Mouse (Mus musculus): ENCODE results near the gene Sec23a.
"Not testable (repeated sequence)": the region's sequence is repeated elsewhere in the genome, so short reads cannot be mapped to it uniquely, and the experiment has no call there.

Sec23a gene

DNA sequence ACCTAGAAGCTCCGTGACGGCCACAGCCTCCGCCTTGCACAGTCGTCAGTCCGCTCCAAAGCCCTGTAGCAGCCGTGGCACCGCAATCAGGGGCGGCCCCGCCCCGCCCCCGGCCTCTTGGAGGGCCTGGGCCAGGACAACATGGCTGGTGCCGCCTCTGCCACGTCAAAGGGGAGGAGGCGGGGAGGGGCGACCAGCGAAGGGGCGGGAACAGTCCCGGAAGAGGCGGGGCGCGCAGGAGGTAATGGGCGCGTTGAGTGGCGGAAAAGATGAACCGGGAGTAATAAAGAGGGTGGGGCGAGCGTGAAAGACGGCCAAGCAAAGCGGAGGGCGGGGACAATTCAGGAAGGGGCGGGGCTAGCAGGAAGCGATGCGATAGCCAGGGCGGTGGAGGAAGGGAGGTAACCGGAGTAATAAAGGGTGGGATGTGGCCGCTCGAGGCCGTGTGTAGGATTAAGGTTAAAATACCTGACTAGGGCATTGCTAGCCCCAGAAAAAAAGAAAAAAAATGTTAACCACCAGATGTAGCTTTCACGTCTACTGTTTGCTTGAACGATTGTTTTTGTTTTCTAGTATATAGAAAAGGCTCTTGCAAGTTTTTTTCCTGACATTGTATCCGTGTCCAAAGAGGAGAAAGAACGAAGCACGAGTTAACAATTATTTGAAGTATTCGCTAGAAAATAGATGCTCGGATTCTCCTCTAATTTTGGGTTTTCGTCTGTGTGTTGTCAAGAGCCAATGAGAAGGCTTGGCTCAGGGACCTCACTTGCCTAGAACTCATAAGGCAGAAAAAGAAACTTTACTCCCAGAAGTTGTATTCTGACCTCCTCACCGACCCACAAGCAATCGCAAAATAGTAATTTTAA, at the start of gene Sec23a:
Gene Sec23a, minus strand, starts transcription at position 174 of the 866 bp plus-strand sequence.
- DNase-seq: peak; percentile 99

DNA sequence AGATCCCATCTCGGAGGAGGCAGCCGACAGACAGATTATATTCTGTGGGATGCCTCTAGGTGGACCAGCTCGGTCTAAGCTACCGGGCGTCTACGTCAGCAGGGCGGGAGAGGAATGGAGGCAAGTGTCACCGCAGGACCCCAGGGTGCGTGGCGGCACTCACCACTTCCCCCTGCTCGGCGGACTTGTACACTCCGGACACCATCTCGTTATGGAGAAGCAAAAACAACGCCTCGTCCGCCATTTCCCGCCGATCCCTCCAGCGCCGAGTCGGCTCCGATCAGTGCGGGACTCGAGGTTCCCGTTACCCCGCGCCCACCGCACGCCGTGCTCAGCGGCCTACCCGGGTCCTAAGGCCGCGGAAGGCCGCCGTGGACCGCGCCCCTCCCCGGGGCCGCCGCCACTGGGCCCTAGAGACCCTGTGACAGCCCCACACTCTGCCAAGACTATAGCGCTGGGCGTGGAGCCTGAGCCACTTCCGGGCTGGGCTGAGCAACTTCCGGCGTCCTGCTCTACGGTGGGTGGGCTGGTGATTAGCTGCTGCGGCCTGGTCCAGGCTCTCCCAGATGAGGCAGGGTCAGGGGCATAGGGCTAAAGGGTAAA, 49.3 kb upstream of the Sec23a start, which contains the start of gene Trappc6b:
Gene Trappc6b, minus strand, starts transcription at position 480 of the 603 bp plus-strand sequence.
- peak; percentile 87 to 88 for DNase-seq

DNA sequence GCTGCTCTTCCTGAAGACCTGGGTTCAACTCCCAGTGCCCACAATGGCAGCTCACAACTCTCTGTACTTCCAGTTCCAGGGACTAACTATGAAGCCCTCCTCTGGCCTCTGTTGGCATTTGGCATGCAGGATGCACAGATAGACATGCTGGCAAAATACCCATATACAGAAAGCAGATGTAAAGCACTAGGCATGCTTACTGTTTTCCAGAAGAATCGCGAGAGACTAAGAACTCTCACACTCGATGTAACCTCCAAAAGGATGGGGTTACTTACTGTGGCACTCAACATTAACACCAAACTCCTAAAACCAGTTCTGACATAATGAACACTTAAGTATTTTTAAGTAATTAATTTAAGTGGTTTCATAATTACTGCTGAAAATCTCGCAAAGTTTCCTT, 48.5 kb upstream of the Sec23a start:
- DNase-seq: no peak

DNA sequence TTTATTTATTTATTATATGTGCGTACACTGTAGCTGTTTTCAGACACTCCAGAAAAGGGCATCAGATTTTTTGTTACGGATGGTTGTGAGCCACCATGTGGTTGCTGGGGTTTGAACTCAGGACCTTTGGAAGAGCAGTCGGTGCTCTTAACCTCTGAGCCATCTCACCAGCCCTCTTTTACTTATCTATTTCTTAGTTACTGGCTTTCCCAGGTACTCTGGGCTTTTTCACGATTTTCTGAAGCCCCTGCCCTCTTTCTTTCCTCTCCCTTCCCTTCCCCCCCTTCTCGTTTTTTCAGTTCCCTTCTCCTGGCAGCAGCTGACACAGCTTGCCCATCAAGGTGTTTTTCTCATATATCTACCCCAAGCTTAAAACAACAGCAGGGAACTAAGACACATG, 46.4 kb upstream of the Sec23a start:
- not testable (repeated sequence) for DNase-seq

DNA sequence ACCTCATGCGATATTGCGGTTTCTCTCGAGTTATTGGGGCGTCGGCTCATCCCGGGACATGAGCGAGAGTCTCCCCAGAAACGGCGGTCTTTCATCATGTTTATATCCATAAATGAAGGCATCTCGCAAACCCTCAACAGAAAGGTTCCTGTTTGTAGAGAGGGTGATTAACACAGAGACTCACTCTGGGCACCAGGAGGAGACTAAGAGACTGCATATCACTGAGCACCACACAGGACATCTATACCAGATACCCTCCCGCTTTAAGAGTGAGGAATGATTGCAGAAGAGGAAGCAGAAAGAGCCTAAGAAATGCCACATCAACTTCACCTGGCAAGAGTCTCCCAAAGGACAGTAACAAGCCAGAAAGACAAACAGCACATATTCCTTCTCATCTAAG, 44.4 kb upstream of the Sec23a start:
- DNase-seq: no peak

DNA sequence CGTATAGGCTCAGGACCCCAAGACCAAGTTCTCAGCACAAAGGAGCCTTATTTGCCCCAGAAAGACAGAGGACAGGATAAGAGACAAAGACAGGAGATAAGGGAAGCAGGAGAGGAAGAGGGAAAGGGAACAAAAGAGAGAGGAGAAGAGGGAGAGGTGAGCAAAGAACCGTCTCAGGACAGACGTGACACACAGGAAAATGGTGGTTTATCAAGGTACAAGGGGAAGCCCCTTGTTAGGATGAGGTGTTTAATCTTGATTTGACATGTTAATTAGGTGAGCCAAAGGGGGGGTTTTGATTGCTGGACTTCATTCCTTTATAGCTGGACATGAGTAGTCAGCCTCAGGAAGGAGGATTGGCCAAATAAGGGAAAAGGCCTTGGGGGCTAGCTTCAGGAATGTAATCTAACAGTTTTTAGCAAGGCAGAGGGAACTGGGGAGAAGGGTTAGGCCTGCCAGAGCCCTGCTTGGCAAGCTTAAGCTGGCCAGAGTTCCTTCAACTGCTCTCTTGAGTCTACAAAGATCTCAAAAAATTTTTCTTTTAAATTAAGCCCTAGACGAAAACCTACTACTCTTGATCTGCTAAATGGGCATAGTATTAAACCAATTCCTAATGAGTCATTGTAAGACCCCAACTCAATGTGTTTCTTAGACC, 43.5 kb upstream of the Sec23a start:
- no peak for DNase-seq

DNA sequence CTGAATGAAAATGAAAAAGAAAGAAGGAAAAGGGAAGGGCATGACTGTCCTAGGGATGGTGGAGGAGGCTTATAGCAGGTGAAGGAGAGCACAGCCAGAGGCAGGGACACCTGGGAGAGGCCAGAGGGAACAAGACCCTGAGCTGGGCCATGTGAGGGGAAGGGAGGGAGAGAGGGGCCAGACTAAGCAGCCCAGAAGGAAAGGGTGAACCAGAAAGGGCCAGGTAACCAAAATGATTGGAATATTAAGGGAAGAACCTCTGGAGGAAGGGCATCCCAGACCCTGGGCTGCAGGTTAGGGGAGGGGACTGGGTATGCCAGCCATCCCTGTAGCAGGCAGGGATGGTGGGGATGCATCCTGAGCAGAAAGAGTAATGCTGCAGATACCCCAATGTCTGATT, 42.2 kb upstream of the Sec23a start:
- DNase-seq: no peak

DNA sequence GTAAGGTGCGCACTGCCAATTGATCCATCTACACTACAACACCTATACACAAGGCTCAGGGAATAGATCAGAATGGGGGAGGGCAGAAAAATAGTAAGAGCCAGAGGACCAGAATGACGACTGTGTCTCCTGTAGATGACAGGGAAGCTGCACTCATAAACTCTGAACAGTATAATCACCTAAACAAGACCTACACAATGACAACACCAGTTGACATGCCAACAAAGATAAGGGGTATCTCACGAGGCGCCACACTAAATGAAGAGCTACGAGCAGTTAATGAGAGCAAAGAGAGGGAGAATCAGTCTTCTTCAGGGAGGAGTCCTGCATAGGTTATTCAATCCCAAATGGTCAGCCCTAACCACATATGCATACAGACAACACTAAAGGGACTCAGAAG, 41.3 kb upstream of the Sec23a start:
- DNase-seq: no peak

DNA sequence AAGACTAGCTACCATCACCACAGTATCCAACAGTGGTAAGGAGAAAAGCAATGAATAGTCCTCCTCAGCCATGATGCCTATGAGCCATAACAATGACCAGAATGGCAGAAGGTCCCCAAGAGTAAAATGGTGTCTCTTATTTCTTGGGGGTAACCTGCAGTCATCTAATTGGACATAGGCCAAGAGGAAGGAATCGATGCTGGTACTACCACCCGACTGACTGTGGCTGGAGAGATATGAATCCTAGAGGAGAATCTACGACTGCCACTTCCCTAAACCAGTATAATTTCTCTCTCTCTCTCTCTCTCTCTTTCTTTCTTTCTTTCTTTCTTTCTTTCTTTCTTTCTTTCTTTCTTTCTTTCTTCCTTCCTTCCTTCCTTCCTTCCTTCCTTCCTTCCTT, 40.7 kb upstream of the Sec23a start:
- DNase-seq: no peak

DNA sequence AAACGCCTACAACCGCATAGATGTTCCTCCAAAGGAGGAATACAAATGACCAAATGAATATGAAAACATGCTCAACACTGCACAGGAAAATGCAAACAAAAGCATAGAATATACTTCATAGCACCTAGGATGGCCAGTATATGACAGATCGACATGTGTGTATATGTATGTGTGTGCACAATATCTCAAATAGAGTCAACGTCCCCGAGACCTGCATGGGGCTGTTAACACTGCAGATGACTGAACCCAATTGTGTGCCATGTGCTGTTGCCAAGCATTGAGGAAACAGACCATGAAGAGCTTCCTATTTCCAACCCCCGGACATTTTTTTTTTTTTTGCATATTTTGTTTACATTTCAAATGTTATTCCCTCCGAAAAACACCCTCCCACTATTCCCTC, 29.0 kb upstream of the Sec23a start:
- no peak for DNase-seq

DNA sequence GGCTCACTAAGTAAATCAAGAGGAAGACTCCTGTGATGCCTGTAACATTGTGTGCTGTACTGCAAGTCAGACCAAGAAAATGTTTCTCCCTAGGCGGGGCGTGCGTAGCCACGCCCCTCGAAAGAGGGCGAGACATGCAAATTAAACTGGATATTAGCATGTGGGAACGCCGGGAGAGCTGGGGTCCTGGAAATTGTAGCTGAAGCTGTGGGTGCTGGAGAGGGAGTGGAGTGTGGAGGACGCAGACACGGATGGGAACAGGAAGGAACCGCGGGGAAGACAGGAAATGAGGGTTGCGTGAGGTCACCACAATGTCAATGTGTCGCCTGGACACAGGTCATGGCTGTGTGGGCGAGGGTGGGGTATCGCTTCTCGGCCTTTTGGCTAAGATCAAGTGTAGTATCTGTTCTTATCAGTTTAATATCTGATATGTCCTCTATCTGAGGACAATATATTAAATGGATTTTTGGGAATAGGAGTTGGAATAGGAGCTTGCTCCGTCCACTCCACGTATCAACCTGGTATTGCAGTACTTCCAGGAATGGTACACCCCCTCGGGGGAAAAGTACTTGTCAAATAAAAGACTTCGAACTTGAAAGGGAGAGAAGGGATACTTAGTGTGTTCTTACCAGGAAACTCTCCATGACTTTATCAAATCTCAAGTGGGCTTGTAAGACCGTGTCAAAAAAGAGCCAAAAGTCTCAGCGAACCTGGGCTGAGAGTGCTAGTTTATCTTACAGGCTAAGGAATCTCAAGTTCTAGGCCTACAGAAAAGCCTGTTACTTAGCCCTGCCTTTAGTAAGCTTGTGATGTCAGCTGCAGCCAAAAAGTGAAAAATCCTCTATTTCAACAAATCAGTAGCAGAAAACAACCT, 28.4 kb upstream of the Sec23a start:
- DNase-seq: peak in 1 of 2 experiments; percentile 22

DNA sequence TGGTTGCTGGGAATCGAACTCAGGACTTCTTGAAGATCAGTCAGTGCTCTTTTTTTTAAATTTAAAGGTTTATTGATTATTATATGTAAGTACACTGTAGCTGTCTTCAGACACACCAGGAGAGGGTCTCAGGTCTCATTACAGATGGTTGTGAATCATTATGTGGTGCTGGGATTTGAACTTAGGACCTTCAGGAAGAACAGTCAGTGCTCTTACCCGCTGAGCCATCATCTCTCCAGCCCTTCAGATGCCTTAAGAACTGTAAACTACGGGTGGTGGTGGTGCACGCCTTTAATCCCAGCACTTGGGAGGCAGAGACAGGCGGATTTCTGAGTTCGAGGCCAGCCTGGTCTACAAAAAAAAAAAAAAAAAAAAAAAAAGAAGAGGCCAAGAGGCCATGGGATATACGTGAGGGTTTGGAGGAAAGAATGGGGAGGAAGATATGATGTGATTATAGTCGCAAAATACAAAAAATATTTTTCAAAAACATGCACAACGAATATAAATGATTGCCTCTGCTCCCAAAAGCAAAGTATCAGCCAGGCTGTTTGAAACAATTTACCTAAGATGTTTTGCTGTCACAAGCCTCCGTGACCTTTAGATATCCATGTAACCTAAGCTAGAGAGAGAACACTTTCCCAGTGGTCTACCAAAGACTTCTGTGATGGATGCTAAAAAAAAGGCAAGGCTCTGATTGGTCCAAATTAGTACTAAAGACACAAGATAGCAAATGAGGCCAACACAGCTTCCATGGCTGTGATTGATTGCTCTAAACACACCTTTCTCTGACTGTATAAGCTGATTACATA, 27.5 kb upstream of the Sec23a start:
- DNase-seq: no peak

DNA sequence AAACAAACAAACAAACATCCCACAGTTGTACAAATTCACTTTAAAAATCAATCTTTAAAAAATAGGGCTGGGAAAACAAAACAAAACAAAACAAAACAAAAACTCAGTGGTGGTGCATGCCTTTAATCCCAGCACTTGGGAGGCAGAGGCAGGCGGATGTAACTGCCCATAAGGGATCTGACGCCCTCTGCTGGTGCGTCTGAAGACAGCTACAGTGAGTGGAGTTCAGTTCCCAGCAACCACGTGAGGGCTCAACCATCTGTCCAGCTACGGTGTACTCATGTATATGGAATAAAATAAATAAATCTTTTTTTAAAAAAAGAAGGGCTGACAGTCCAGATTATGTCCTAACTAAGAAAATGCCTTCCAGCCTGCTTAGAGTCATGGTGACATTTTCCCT, 20.3 kb upstream of the Sec23a start:
- no peak for DNase-seq

DNA sequence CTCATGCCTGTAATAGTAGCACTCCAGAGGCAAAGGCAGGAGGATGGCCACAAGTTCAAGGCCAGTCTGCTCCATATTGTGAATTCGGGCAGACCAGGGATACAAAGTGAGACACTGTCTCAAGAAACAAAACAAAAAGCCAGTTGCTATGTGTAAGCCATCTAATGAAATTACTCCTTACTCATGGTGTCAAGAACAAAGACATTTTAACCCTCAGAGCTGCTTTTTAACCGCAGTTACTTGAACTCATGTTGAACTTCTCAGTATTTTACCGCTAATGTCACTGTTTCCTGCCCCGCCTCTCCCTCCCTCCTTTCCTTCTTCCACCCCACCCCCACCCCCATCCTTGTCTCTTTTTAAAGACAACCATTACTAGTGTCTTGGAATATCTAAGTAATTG, 9.5 kb upstream of the Sec23a start:
- no peak for DNase-seq

DNA sequence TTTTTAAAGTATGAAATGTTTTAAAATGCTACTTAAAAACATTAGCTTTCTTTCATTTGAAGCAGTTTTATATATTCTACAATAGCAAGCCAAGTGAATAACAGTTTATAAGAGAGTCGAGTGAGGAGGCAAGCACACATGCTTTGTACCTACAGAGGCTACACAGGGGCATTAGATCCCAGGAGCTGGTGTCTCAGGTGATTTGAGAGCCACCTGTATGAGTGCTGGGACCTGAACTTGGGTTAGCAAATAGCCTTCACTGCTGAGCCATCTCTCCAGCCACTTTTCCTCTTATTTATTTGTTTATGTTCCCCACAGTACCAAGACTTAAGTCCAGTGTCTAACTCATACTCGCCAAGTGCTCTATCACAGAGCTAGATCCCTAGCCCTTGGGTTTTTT, 8.1 kb upstream of the Sec23a start:
- DNase-seq: no peak

DNA sequence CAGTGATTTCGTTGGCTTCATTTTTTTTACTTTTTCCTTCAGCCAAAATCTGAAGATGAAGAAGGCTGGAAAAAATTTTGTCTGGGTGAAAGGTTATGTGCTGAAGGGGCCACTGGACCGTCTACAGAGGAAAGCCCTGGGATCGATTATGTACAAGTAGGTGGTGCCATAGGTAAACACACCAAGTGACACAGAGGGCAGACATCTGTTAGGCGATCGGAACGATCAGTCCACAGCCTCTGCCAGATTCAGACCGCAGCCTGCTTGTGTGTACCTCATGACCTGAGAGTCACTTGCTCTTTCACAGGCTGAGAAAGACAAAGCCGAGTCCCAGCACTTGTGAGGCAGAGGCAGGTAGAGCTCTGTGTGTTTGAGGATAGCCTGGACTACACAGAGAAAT, 6.2 kb upstream of the Sec23a start:
- DNase-seq: no peak

DNA sequence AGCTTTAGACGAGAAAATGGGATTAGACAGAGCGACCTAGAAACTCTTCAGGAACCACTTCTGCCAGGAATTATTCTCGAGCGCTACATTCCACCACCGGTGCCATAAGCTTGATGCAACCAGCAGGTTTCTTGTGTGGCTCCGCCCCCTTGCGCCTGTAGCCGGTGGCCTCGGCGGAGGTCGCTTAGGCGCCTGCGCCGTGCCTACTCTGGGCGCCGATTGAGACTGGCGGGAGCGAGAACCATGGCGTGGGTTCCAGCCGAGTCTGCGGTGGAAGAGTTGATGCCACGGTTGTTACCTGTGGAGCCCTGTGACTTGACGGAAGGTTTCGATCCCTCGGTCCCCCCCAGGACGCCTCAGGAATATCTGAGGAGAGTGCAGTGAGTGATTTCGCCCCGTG, 1.4 kb upstream of the Sec23a start, which contains the start of gene Gemin2:
Gene Gemin2, plus strand, starts transcription at position 160 of the 400 bp plus-strand sequence.
- DNase-seq: peak; percentile 93 to 94

DNA sequence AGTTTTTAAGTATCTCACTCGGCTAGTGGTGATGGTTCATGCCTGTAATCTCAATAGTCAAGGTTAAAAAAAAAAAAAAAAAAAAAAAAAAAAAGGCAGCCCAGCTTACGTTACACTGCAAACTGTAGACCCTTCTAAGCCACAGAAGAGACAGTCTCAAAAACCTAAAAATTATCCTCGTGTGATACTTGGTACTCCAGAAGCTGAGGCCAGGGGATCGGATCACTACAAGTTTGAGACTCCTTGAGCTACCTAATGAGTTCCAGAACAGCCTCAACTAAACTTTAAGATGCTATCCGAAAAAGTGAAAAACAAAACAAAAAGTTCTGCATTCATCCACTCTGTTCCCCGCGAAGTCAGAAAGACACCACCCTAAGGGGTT, 884 bp upstream of the Sec23a start:
- DNase-seq: peak in 1 of 2 experiments; percentile 6

DNA sequence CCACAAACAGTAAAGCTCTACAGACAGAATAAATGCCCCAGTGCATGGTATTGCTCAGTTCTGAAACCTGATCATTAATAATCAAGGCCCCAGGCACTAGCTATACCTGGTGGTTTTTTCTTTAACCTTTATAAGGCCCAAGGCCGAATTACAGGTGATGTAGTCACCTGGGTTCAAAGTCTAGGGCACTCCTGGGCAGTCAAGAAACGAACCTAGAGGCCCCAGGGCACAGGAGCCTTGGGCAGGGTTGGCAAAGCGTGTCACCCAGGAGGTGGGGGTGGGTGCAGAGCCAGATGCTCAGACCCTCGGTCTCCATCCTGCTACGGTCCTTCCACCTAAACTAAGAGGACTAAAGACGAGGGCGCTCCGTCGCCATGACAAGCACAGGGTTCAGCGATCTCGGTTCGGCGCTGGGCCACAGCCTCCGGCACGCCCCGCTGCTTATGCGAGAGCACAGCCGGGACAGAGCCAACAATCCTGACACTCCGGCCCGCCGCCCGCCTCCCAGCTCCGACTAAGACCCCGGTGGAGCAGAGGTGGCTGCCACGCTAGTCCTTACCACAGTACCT, 458 bp downstream of the Sec23a start:
- no peak for DNase-seq

DNA sequence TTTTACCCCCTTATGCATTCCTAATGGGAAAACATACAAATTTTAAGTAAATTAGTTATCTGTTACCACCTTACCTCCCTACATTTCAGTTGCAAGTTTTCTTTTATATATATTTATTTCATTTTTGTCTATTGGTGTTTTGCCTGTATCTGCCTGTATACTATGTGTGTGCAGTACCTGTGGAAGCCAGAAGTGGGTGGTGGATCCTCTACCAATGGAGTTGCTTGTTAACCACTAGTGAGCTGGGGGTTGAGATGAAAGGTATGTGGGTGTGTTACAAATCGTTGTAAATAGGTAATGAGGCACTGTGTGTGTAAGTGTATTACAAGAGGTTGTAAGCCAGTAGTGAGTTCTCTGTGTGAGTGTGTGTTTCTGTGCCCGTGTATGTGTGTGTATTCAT, 1.3 kb downstream of the Sec23a start:
- peak; percentile 8 to 38 for DNase-seq

DNA sequence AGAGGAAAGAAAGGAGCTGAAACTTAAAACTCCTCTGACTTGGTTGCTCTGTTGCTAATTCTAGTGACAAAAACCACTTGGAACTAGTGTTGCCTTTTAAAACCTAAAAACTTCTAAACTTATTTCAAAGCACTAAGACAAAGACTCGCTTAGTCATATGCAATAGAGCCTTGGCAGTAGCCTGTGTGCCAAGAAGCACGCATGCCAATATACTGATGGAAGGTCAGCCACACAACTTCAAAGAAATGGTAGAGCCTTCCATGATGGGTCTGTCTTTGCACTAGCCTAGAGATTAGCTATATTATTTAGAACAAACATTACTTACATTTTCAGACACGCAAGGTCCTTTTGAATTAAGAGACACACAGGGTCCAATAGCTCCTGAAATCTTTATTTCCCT, 26.1 kb downstream of the Sec23a start:
- DNase-seq: no peak
